ENCODE assay signal across 22 mouse cellular contexts in the genomic region with DNA sequence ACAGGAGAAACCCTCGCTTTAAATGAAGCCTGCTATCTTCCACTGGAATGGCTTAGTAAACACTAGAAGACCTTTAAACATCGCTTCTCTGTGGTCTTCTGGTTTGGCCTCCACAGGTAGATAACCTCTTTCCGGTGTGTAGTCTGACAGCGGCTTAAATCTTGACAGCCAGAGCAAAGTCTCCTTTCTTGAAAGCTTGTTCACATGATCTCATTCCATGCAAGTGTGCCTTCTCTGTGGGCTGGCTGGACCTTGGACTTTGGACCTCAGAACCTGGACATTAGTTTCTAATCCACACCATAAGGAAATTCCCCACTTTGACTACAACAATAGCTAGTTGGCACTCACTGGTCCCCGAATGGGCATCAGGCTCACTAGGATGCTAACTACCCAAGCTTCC.
DNase-seq lines count a peak whose midpoint lies in the region; ATAC-seq and TF ChIP-seq lines count a peak whose summit lies in the region.
"Had no signal": no experiment of that assay in that cellular context is flagged by ENCODE, and none has a peak within 500 bp of the region (broad histone marks: within the 10 kb centered on the region; RNA-seq: fewer than 3 reads in every experiment).

No protein-coding gene starts in this region.

- no peaks in the 10 kb centered on the region for H3K36me3 ChIP-seq in forebrain, postnatal 0 days (ENCODE audit: insufficient read depth)
- no peaks in the 10 kb centered on the region for H3K36me3 ChIP-seq in forebrain, embryonic 15.5 days
- no peaks in the 10 kb centered on the region for H3K36me3 ChIP-seq in intestine, embryonic 16.5 days (ENCODE audit: control insufficient read depth, insufficient read depth, low read length)
- H3K36me3 ChIP-seq in kidney, embryonic 16.5 days (ENCODE audit: insufficient read depth, low read length), result no peaks in the 10 kb centered on the region
- H3K36me3 ChIP-seq: forebrain, embryonic 10.5 days; limb, embryonic 12.5 days; lung, embryonic 15.5 days; midbrain, embryonic 10.5 days; neural tube, embryonic 12.5 days had no signal

- no peak overlapping the region for H3K9ac ChIP-seq in forebrain, postnatal 0 days
- no peak overlapping the region for H3K9ac ChIP-seq in forebrain, embryonic 15.5 days (replicated peaks)
- no peak overlapping the region for H3K9ac ChIP-seq in intestine, embryonic 16.5 days (ENCODE audit: low read depth, low read length)
- H3K9ac ChIP-seq in kidney, embryonic 16.5 days (replicated peaks; ENCODE audit: low read length), result no peak overlapping the region
- H3K9ac ChIP-seq: limb, embryonic 12.5 days; liver, embryonic 14.5 days; lung, embryonic 15.5 days; neural tube, embryonic 12.5 days had no signal

- no peak overlapping the region for H3K4me3 ChIP-seq in forebrain, postnatal 0 days (ENCODE audit: low read depth, low read length)
- no peak overlapping the region for H3K4me3 ChIP-seq in forebrain, embryonic 15.5 days
- H3K4me3 ChIP-seq in intestine, embryonic 16.5 days (ENCODE audit: low read length), result no peak overlapping the region
- no peak overlapping the region for H3K4me3 ChIP-seq in kidney, embryonic 16.5 days (ENCODE audit: low read length)
- H3K4me3 ChIP-seq: forebrain, embryonic 10.5 days; limb, embryonic 12.5 days; lung, embryonic 15.5 days; midbrain, embryonic 10.5 days; neural tube, embryonic 12.5 days had no signal

- DNase-seq in forebrain, postnatal 0 days, result no peak
- DNase-seq in large intestine, adult 2 months (ENCODE audit: low read depth, low spot score), result peak; percentile 47
- DNase-seq in thymus, postnatal 4 days, result no peak
- DNase-seq in gastrocnemius, adult 8-10 months (ENCODE audit: low spot score in 2 of 2), result no peak
- DNase-seq in left cerebral cortex, postnatal 25 days (ENCODE audit: low spot score in 2 of 2), result no peak
- DNase-seq: adrenal gland, postnatal 10 days; cerebellum, adult 11 months; cerebellum, postnatal 14 days; gastrocnemius, postnatal 36 days; layer of hippocampus, adult 9-11 months; lung, postnatal 4 days had no signal

- peak overlapping the region; percentile 45; the same call in 1 of the 2 replicates for H3K27ac ChIP-seq in forebrain, postnatal 0 days (ENCODE audit: low read depth, low read length)
- no peak overlapping the region for H3K27ac ChIP-seq in forebrain, embryonic 15.5 days (replicated peaks)
- H3K27ac ChIP-seq in intestine, embryonic 16.5 days (ENCODE audit: low read length), result peak overlapping the region; percentile 79
- peak overlapping the region; percentile 88 for H3K27ac ChIP-seq in kidney, embryonic 16.5 days (ENCODE audit: low read length)
- H3K27ac ChIP-seq: forebrain, embryonic 10.5 days; limb, embryonic 12.5 days; liver, embryonic 14.5 days; midbrain, embryonic 10.5 days; neural tube, embryonic 12.5 days had no signal

- TF ChIP-seq CTCF in forebrain, postnatal 0 days (IDR thresholded peaks at IDR 0.05; ENCODE audit: low read depth), result no peak

- H3K4me1 ChIP-seq in forebrain, postnatal 0 days (ENCODE audit: insufficient read depth), result 0 out of 2 replicates have a peak, but pooled peaks cover 4% of the 10 kb centered on the region
- H3K4me1 ChIP-seq in forebrain, embryonic 15.5 days, result no peaks in the 10 kb centered on the region
- peaks cover 12% of the 10 kb centered on the region for H3K4me1 ChIP-seq in intestine, embryonic 16.5 days (ENCODE audit: control insufficient read depth, insufficient read depth, low read length)
- peaks cover 16% of the 10 kb centered on the region for H3K4me1 ChIP-seq in kidney, embryonic 16.5 days (ENCODE audit: insufficient read depth, low read length)
- H3K4me1 ChIP-seq: limb, embryonic 12.5 days; neural tube, embryonic 12.5 days had no signal

- no peaks in the 10 kb centered on the region for H3K9me3 ChIP-seq in forebrain, postnatal 0 days (ENCODE audit: low read length)
- no peaks in the 10 kb centered on the region for H3K9me3 ChIP-seq in forebrain, embryonic 15.5 days
- H3K9me3 ChIP-seq in intestine, embryonic 16.5 days (ENCODE audit: control insufficient read depth, low read length), result no peaks in the 10 kb centered on the region
- H3K9me3 ChIP-seq in kidney, embryonic 16.5 days (ENCODE audit: low read length), result no peaks in the 10 kb centered on the region
- H3K9me3 ChIP-seq: forebrain, embryonic 10.5 days; lung, embryonic 15.5 days; midbrain, embryonic 10.5 days; neural tube, embryonic 12.5 days had no signal

- intact Hi-C loops in left cerebral cortex, postnatal 25 days (cut with DNase I), result no loop called here

- no peak overlapping the region for H3K4me2 ChIP-seq in forebrain, postnatal 0 days (ENCODE audit: low read depth)
- H3K4me2 ChIP-seq in forebrain, embryonic 15.5 days (replicated peaks), result no peak overlapping the region
- H3K4me2 ChIP-seq in intestine, embryonic 16.5 days (ENCODE audit: low read depth, low read length), result peak overlapping the region; percentile 4; the same call in 1 of the 2 replicates
- no peak overlapping the region for H3K4me2 ChIP-seq in kidney, embryonic 16.5 days (replicated peaks; ENCODE audit: low read depth, low read length)
- H3K4me2 ChIP-seq: limb, embryonic 12.5 days; lung, embryonic 15.5 days; neural tube, embryonic 12.5 days had no signal

- H3K27me3 ChIP-seq in forebrain, postnatal 0 days (ENCODE audit: insufficient read depth, low read length), result no peaks in the 10 kb centered on the region
- H3K27me3 ChIP-seq in forebrain, embryonic 15.5 days, result no peaks in the 10 kb centered on the region
- H3K27me3 ChIP-seq in intestine, embryonic 16.5 days (replicated peaks; ENCODE audit: control insufficient read depth, insufficient read depth, low read length), result no peaks in the 10 kb centered on the region
- no peaks in the 10 kb centered on the region for H3K27me3 ChIP-seq in kidney, embryonic 16.5 days (ENCODE audit: insufficient read depth, low read length)
- H3K27me3 ChIP-seq: limb, embryonic 12.5 days; lung, embryonic 15.5 days; neural tube, embryonic 12.5 days; Patski had no signal

- ATAC-seq in forebrain, postnatal 0 days, result no peak
- ATAC-seq in forebrain, embryonic 15.5 days (replicated peaks), result no peak
- ATAC-seq in intestine, embryonic 16.5 days, result peak; percentile 81
- 0 out of 2 replicates have a peak, but pooled peaks have one; percentile 40 for ATAC-seq in kidney, embryonic 16.5 days (ENCODE audit: low FRiP score, low TSS enrichment)
- ATAC-seq: CD4-positive, CD25-positive, alpha-beta regulatory T cell, adult 4 months; Patski had no signal

- 91% methylated on average over 5 of the region's 5 CpGs for WGBS in forebrain, postnatal 0 days
- 93% methylated on average over 5 of the region's 5 CpGs for WGBS in forebrain, embryonic 15.5 days
- WGBS in intestine, embryonic 16.5 days, result 57% methylated on average over 5 of the region's 5 CpGs
- 89% methylated on average over 5 of the region's 5 CpGs for WGBS in kidney, embryonic 16.5 days
- WGBS in large intestine, adult 2 months, result 40% methylated on average over 5 of the region's 5 CpGs

Comparison
In these comparisons a context has a peak if more than half of its experiments do, and no peak if none do; other contexts are left out.
1. ATAC-seq: peak in intestine, embryonic 16.5 days (single experiment) and kidney, embryonic 16.5 days (single experiment); none in forebrain, postnatal 0 days (single experiment) and forebrain, embryonic 15.5 days (single experiment).